Mouse (Mus musculus): ENCODE results near the gene Scgb1b15.
"Not testable (repeated sequence)": the region's sequence is repeated elsewhere in the genome, so short reads cannot be mapped to it uniquely, and the experiment has no call there.

DNA sequence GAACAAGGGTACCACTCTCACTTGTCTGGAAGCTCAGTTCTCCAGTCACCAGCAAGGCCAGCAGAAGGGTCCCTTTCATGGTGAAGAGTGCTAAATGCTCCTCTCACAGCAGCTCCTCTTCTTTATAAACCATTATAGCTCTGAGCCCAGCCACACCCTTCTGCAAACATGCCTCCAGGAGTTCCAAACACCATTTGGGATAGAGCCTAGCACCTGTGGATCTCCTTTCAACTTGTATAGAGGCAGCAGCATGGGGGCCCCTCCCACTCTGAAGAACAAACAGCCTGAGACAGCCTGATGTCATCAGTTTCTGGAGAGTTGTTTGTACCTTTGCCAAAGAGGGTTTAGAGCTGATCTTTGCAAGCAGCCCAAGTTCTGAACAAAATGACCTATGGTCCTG, 6.8 kb upstream of the Scgb1b15 start, which contains the start of gene Scgb2b15:
- TF ChIP-seq CTCF (IDR thresholded peaks at IDR 0.05; ENCODE audit: low read depth, low read length); POLR2AphosphoS5 (IDR thresholded peaks at IDR 0.05; ENCODE audit: insufficient replicate concordance, low read depth, low read length); TAL1 (conservative IDR thresholded peaks at IDR 0.05; ENCODE audit: low read depth, low read length): not testable (repeated sequence)

Measured in G1E (cell line).